Mouse (Mus musculus) adrenal gland, postnatal 0 days (tissue): ENCODE results near the gene Vmn2r107. TPM values are rescaled to one million over a fixed set of nuclear protein-coding genes. Genes with fewer than 3 reads are reported as not detected.

Experiments used
- polyA plus RNA-seq: library from polyadenylated mRNA; unstranded; fragments of >200 nt; fragmentation: Nextera tagmentation; extraction: Ambion mirVana; gene quantifications from 2 replicates; pipeline ENCODE4 v1.2.1, GENCODE M21; 2015

The Vmn2r107 gene
- polyA plus RNA-seq, result not detected in 2 replicates

GRCm38 (mm10) chr17:20344942-20345341 lies at the start of gene Vmn2r107:
Vmn2r107 (plus strand) TSS chr17:20345242.

DNA sequence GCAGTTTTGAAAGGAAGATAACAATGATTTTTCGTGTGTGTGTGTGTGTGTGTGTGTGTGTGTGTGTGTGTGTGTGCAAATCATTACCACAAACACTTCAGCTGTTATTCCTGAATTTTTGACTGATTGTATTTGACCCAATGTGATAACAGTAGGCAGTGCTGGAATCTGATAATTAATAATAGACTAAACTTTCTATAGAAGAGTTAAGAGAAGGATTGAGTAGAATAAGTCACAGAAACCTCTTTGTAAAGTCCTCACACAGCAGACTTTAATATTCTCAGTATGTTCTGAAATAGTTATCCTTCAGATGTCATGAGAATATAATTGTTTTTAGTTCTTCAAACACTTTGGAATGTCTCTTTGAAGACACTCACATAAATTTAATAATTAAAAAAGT lies 68.8 kb downstream of the Vmn2r107 start, which contains the start of gene Vmn1r224:
Vmn1r224 (plus strand) TSS at position 301 of the 400 bp plus-strand sequence.

Other genes with a start within 250 kb of the Vmn2r107 start
- gene Fpr-rs7, start 231.0 kb upstream of the Vmn2r107 start, polyA plus RNA-seq, result not detected in 2 replicates
- not detected in 2 replicates for gene Fpr-rs6, start 162.1 kb upstream of the Vmn2r107 start, polyA plus RNA-seq
- gene Vmn2r105, start 110.2 kb upstream of the Vmn2r107 start, polyA plus RNA-seq, result not detected in 2 replicates
- gene Vmn2r106, start 59.7 kb upstream of the Vmn2r107 start, polyA plus RNA-seq, result not detected in 2 replicates
- gene Vmn1r224, start 68.9 kb downstream of the Vmn2r107 start, polyA plus RNA-seq, result not detected in 2 replicates
- gene Vmn2r108, start 136.1 kb downstream of the Vmn2r107 start, polyA plus RNA-seq, result not detected in 2 replicates
- gene Vmn1r225, start 152.9 kb downstream of the Vmn2r107 start, polyA plus RNA-seq, result not detected in 2 replicates
- gene Vmn2r109, start 219.5 kb downstream of the Vmn2r107 start, polyA plus RNA-seq, result not detected in 2 replicates